Mouse (Mus musculus) gastrocnemius, postnatal 25 days (tissue): ENCODE measurements at regions not wholly inside any gene's neighbourhood (a gene's known extent, or its start where the extent isn't known, plus 50 kb on each side); places are given as distances from the start of the nearest gene placed in this dataset.

ENCODE experiments used
- DNase-seq: peaks from one replicate; pipeline ENCODE4 v3.0.0; 2022

- DNase-seq, result no peak
These were observed 170.4 kb upstream of the Ptger4 start for GRCm38 (mm10) chr15:5414401-5414800.

DNA sequence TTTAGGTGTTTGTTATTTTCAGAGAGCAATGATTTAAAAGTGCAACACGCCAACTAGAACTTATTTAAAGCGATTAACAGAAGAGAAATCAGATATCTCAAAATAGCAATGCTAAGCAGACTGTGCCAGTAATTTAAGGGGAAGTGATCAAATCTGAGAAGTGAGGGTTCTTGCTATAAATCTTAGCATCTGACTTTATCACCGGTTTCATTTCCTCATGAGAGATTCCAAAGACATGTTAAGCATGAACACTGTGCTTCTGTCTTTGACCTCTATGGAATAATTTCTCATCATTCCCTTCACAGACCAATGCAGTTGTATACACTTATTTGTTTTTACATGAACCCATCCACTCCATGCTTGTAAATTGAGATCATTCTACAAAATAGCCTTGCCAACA is 172.0 kb upstream of the Ptger4 start:
- no peak for DNase-seq

- DNase-seq, result no peak
These were observed 182.7 kb upstream of the Ptger4 start for GRCm38 (mm10) chr15:5426641-5427040.

DNA sequence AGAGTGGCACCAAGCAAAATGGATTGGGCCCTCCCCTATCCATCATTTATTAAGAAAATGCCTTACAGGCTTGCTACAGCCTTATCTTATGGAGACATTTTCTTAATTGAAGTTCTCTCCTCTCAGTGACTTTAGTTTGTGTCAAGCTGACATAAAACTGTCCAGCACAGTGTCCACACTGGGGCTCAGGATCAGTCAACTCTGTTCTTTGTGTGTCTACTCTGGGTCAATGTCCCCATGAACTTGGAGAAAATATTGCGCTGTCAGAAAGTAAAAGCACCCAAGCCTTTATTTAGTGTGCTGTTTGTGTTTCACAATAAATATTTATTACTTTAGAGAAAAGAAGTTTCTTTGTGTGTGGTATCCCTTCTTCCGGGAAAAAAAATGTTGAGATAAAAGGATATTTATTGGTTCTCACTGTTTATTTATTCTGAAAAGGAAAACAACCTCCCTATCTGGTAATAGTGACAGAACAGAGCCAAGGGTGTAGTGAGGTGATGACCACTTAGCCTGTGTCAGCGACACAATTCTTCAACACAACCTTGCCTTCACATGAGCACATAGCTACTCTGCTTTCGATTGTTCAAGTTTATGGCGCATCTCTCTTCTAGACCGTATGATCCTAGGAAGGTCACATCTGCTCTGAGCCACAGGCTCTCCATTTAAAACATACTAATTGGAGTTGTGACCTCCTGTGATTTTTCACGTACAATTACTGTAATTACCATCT is 183.5 kb upstream of the Ptger4 start:
- no peak for DNase-seq

GRCm38 (mm10) chr15:5432018-5432417 is 188.0 kb upstream of the Ptger4 start:
- no peak for DNase-seq

GRCm38 (mm10) chr15:5437020-5437419 is 193.0 kb upstream of the Ptger4 start:
- DNase-seq, result no peak

GRCm38 (mm10) chr15:5446040-5446755 is 202.2 kb upstream of the Ptger4 start:
- DNase-seq, result no peak

DNA sequence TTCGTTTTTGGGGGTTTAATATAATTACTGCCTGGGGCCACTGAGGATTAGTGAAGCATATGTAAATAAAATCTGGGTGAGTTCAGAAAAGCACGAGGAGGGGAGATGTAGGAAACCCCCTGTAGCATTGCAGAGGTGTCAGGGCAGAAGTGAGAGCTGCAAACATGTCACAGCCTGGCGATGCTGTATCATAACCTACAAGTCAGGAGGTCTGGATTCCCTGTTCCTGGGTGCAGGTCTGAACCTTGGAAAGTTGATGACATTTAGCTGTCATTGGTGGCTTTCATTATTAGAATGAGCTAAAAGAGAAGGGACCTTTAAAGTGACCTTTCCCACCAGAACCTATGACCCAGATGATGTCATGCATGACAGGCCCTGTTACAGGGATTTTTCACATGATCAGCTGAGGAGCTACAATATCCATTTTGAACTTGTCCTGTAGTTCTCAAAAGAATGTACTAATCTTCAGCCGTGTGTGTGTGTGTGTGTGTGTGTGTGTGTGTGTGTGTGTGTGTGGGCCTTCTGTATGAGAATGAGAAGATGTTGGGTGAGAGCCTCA is 202.8 kb upstream of the Ptger4 start:
- DNase-seq, result no peak

DNA sequence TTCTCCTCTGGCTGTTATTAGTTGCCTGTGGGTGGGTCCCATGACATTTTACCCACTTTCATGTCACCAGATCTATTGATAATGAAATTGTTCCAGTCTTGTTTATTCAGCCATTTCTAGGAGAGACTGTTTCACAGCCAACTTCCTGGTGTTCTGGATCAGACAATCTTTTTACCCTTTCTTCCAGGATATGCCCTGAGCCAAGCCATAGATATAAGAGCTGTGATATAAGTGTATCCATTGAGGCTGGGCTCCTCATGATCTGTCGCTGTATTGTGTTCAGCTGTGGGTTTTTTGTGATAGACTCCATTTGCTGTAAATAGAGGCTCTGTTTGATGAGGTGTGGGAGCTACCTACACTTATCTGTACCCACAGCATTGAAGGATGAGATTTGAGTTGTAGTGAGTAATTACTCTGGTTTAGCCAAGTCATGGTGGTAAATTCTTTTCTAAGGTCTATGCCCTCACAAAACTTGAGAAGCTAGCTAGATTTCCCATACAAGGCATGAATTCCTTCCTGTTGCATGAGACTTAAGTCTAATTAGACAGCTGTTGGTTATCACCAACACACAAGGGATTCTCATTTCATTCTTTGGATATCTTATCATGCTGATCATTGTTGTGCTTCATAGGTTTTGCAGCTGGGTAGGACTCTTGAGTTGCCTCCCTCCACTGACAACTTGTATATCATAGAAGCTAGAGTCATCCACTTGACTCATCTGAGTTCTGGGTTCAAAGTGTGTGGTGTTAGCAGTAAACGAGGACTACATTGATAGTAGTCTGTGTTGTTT is 203.9 kb upstream of the Ptger4 start:
- no peak for DNase-seq

GRCm38 (mm10) chr15:5459083-5459482 is 215.1 kb upstream of the Ptger4 start:
- DNase-seq, result no peak

DNA sequence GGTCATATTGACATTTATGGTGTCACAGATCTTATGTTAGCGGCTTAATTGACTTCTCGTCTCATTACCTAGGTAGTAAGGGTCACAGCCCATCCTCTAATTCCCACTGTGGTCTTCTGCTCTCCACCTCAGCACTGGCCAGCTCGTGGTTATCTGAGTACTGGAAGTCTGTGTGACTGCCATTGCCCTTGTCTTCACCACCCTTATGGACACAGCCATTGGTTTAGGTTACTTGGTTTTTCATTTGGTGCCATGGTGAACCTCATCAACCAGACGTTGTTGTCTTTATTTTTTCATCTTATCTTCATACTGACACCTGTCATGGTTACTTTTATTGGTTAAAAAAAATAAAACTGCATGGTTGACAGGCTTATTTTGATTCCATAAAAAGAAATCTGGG is 215.6 kb upstream of the Ptger4 start:
- no peak for DNase-seq

GRCm38 (mm10) chr15:5462651-5463050 is 218.7 kb upstream of the Ptger4 start:
- DNase-seq, result no peak

- no peak for DNase-seq
These were observed 220.7 kb upstream of the Ptger4 start for GRCm38 (mm10) chr15:5464732-5465131.

- no peak for DNase-seq
These were observed 224.6 kb upstream of the Ptger4 start for GRCm38 (mm10) chr15:5468535-5469073.

GRCm38 (mm10) chr15:5475389-5475995 is 231.5 kb upstream of the Ptger4 start:
- DNase-seq, result no peak

GRCm38 (mm10) chr15:5493286-5493685 is 249.3 kb upstream of the Ptger4 start:
- no peak for DNase-seq

GRCm38 (mm10) chr15:5495187-5495849 is 251.3 kb upstream of the Ptger4 start:
- DNase-seq, result no peak

GRCm38 (mm10) chr15:5495954-5496353 is 252.0 kb upstream of the Ptger4 start:
- no peak for DNase-seq

DNA sequence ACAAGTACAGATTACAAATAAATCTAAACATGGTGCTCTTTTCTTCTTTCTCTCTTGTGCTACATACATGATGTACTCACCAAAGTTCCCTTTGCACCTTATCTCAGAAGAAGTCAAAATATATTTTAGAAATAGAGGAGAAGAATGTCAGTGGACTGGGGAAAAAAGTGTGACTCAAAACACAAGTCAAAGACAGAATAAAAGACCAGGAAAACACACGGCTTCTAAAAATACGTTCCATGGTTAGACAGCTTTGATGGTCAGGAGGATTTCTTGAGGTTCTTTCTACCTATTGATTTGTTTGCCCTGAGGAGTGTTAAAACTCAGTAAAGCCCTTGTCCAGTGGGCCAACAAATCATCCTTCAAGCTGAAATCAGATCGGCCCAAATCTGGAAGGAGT is 260.5 kb upstream of the Ptger4 start:
- DNase-seq, result no peak

GRCm38 (mm10) chr15:5506848-5507544 is 263.0 kb upstream of the Ptger4 start:
- no peak for DNase-seq

DNA sequence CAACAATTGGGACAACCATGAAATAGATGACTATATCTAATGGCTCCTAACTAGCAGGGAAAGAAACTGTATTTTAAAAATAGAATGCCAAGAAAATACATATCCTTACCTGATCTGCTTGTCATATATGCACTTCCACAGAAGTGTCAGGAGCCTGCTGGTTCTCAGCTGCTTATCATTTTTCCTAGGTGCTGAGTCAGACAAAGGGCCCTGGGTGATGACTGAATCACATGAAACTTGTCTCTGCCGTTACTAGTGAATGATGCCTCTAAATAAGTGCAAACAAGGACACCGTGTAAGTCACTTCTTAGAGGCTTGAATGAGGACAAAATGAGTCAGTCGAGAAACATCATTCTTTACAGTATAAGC is 263.5 kb upstream of the Ptger4 start:
- no peak for DNase-seq
